Mouse (Mus musculus) heart, adult 8-10 months (tissue): Measurements from ENCODE around the gene Tenm4. TPM values are rescaled to one million over a fixed set of nuclear protein-coding genes. Genes with fewer than 3 reads are reported as not detected.
A peak's percentile ranks its signal among the peaks of the same experiment; 100 is the strongest.

Experiments used
- DNase-seq: peaks from one replicate; pipeline ENCODE4 v3.0.0; 2022; ENCODE audit warnings: low spot score
- total RNA-seq, 4 experiments: library from RNA; stranded (reverse); gene quantifications; 2 replicates each; pipeline ENCODE4 v1.2.4; 2022

Gene Tenm4
- total RNA-seq, 4 experiments from 2014 or later = 0.34 to 1.4 (median 1.00) TPM

DNA sequence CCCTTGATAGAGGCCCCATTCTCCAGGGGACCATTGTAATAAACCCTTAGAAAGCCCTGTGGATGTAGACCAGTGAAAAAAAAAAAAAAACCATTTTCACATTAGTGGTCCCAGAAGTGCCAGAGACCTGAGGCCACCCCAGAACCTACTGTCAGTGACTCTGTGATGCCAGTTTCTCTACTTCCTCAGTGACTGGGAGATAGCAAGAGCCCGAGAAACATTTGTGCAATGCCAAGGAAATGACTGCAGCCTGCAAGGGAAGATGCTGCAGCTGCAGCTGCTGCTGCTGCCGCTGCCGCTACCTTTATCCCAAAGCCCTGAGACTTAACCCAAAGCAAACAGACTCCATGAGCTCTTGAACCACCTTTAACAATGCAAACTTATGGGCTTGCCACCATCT lies 631.2 kb downstream of the Tenm4 start:
- DNase-seq = no peak

DNA sequence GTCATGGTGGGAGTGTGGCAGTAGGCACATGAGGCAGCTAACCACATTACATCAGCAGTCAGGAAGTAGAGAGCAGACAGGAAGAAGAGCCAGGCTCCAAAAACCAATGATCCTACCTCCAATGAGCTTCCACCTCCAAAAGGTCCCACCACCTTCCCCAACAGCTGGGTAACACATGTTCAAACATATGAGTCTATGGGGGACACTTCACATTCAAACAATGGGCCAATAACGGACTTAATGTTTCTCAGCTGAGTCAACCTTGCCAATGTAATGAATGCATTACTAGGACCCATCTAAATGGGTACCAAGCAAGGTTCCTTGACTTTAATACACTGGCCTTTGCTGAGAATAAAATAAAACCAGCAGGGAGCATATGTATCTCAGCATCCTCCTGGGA lies 635.5 kb downstream of the Tenm4 start:
- no peak for DNase-seq

DNA sequence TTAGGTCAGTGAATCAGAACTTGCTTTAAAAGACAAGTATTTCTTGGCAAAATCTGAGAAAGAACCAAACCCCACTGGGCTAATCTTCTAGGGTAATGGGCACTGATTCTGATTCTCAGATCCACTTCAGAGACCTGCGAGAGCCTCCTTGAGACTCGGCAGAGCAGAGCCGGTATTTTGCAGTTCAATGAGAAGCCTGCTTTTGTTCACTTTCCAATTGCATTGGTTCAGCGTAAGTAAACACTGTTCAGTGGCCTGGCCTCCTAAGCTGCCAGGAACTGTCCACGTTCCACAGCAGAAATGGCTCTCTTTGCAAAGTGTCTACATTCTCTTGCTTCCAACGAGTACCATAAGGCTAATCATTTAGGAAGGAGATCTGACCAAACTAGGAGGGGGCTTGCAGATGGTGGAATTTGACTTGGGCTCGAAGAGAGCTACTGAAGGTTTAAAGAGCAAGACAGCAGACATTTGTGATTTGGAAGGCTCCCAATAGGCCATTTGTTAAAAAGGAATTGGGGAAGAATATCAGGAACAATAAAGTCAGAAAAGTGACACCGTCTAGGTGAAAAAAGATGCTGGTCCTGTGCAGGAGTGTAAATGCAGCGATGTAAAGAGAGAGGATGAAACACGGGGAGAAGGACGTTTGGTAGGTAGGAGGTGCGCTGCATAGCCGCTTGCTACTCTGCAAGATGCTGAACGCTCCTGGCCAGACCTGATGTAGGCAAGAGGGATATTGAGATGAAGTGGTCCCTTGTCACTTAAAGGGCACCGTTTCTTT lies 636.4 kb downstream of the Tenm4 start:
- no peak for DNase-seq

- DNase-seq = no peak
Observed at GRCm38 (mm10) chr7:96808059-96808646, 637.1 kb downstream of the Tenm4 start.

GRCm38 (mm10) chr7:96811691-96812090 lies 640.6 kb downstream of the Tenm4 start:
- DNase-seq = no peak

DNA sequence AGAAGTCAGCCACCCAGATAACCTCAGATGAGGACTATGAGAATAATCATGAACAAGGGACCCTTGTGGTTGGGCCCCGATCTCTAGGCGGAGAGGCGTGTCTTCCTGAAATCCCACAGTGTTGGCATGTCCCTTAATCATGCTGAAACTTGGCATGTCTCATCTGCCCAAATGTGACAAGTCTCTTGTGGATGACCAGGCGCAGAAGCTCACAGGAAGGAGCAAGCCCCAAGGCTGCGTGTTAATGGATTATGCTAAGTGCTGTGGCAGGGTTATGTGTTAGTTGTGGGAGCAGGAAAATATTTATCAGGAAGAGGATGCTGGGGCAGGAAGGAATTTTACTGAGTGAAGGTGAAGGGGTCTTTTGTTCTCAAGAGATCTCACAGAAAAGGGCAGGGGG lies 642.0 kb downstream of the Tenm4 start:
- DNase-seq = no peak

DNA sequence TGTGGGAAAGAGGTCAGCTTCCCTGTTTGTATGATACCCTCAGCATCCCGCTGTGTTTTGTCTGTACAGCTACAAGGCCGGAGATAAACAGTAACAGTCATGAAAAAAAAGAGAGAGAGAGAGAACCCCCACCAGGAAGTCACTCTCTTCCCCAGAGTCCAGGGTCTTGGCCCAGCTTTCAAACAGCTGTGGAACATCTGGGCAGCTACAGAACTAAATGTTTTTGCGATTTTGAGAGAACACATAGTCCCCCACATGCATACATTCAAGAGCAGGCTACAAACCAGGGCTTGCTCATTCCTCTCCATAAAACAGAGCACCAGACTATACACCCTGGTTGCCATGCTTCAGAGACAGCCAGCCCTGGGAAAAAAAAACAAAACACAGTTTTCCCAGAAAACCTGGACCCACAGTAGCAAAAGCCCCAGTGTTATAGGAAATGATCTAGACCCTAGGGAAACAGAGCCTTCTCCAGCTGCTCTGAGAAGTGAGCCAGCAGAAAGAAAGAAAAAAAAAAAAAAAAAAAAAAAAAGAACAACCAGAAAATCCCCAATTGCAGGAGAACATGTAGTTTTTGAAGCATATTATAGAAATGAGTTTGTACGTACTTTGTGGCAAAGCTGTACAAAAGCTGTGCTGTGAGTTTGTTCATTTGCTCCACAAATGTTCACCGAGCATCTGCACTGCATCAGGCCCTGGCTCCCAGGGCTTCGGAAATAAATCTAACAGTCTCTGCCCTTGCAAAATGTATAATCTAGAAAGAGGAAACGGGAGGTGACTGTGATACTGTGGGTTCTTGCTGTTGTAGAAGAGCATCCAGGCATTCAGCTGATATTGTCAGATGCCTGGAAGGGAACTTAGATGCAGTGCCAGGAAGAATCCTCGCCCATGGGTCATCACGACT lies 642.7 kb downstream of the Tenm4 start:
- DNase-seq = peak; percentile 78

DNA sequence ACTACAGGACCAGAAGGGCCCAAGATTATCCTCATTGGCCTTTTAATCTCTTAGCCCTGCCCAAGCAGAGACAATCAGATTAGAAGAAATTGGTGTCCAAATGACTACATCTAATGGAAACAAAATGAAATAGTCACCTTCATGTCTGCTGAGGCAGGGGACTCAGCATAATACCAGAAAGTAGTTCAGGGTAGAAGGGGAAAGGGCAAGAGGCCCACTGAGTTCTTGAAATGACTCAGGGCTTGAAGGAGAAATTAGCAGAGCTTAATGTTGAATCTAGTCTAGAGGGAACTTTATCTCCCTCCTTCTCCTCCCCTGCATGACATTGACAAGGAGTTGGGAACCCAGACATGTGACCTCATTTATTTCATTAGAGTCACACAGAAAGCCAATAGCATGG lies 643.5 kb downstream of the Tenm4 start:
- no peak for DNase-seq

DNA sequence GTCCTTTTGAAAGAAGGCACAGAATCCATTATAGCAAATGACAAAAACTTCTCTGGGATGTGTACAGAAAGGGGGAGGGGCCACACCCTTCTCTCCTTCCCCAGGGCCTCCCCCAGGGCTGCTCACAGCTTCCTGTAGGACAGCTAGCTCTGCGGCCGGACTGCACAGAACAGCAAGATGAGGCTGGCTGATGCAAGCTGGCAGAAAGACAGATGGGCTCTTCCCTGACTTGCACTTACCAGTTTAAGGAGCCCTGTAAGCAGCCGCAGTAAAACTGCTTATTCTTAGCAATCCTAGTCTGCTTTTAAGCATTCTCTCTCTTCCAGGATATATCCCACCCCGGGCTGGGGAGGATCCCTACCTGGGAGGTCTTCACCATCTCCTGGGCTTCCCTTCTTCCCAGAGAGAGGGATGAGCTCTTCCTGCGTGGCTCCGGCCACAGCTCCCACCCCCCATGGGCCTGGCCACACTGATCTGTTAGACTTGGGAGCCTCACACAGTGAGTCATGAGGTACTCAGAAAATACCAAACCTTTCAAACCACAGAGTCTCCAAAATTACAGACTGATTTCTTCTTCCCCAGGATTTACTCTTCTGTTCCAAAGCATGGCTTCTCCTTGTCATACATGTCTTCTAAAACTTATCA lies 646.1 kb downstream of the Tenm4 start:
- no peak for DNase-seq

DNA sequence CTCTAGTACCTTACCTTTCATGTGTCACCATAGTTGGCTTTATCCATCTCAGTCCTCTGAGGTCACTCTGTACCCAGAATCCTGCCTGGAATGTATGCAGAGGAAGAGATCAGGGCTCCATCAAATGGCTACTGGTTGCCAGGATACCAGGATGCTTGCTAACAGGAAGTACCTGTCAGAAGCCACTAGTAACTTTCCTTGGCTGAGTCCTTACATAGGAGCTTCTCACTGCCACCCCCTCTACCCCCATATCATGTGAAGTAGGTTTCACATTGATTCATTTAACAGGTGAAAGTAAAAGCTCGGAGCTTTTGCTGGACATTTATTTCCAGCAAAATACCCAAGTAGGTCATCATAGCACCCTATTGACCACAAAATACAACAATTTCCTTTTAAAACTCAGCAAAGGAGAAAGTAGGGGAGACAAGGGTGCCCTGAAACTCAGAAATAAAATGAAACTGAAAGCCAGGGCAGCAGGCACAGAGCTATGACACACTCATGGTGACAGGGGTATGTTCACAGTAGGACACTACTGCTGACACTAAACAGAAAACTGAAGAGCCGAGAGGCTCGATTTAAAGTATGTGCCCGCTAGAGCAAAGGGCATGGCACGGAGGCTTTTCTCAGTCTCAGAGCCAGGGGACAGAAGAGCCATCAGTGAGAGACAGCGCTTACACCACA lies 647.3 kb downstream of the Tenm4 start:
- DNase-seq = no peak

DNA sequence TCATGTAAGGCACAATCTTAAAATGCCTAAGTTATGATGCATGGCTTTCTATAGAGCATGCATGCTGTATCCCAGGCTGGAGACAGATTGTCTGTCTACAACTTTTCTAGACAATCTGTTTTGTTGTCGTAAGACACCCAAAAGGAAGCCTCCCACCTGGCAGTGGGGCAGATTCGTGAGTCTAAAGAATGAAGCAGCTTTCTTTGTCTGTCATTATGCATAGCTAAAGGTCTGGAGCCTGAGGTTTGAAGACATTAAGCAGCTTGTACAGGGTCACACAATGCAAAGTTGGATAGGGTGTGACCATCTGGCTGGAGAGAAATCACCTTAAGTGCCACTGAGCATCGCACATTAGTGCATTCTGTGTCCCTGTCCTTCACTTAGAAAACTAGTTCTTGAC lies 648.5 kb downstream of the Tenm4 start:
- DNase-seq = no peak

- no peak for DNase-seq
Observed at GRCm38 (mm10) chr7:96820343-96820742, 649.3 kb downstream of the Tenm4 start.

- no peak for DNase-seq
Observed at GRCm38 (mm10) chr7:96826101-96826500, 655.1 kb downstream of the Tenm4 start.

DNA sequence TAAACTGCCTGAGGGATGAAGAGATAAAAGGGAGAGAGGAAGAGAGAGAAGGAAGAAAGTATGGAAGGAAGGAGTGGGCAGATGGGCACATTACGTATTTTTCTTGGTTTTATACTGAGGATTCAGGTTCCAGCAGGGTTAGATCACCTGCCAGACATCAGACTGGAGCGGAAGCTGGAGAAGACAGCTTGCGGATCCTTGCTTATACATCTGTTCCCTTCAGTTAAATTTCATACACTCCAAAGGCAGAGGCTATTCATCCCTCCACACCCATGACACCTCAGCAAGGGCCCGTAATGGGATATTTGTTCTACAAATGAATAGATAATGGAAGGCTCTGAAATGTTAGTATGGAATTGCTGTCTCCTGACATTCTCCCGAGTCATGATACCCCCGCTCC lies 655.6 kb downstream of the Tenm4 start:
- no peak for DNase-seq

- DNase-seq = peak; percentile 33
Observed at GRCm38 (mm10) chr7:96832551-96832950, 661.5 kb downstream of the Tenm4 start.

DNA sequence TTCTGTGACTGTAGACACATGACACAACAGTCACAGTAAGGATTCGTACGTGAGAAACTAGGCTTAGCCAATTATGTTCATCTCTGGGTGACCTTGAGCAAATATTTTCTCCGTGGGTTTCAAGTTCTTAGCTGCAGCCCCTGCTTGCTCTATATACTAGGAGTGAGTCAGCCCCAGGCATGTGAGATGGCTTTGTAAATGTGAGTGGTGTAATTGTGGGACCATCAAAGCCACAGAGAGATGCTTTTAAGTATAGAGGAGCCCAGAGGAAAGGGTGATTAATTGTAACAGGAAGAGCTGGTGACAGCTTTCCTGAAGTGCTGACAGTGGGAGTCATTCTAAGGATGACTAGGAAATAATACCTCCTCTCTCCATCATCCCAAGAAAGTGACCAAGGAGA lies 662.0 kb downstream of the Tenm4 start:
- no peak for DNase-seq

GRCm38 (mm10) chr7:96834681-96835289 lies 663.7 kb downstream of the Tenm4 start:
- peak; percentile 40 for DNase-seq

DNA sequence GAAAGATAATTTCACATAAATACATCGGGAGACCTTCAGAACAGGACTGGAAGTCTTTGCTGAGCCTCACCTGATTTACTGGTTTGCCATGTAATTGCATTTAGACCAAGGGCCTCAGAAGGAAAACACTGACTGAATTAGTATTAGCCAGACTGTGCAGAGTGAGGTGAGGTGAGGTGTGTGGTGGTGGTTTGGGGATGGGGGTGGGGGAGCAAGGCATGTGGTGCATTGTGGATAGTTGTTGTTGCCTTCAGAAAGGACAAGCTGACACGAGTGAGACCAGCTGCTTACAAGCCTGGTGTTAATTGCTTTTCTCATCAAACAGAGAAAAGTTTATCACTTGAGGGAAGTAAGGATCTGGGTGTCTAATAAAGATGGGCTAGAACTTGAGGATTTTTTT lies 664.3 kb downstream of the Tenm4 start:
- DNase-seq = no peak

DNA sequence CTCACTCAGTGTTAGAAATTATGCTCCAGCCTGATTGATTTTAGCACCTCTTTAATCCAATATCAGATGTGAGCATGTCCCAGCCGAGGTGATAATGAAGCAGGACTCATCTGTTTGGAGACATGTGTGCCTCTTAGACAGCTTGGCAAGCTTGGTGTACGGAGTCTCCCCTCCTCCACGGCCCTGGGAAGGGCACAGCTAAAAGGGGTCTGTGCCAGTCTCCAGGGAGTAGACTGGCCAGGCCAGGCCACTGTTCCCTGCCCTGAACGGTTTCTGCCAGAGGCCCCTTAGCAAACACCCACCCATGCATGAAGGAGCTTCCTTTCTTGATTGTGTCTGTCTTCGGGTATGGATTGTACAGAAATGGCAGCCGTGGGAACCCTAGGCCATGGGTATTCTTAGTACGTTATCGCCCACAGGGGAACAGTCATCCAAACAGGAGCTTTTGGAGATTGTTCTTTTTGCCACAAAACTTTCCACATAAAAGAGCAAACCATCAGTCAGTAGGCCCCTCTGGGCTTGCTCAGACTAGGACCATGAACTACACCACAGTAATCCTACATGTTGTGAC lies 667.3 kb downstream of the Tenm4 start:
- no peak for DNase-seq

DNA sequence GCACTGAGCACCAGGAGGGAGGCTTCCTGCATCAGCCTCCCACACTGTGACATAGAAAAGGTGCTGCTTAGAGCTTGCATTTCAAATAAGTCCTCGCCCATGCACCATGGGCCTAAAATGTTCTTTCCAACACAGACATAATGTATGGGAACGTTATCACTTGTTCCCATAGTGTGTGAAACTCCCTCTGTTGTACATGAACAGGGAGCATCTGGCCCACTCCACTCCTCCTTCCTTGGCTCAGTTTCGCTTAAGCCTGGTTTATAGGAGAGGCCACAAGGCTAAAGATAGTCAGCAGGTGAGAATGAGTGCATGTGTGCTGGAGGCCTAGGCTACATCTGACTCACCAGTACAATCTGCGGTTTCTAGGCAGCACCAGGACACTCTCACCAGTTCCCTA lies 667.9 kb downstream of the Tenm4 start:
- DNase-seq = no peak

GRCm38 (mm10) chr7:96839586-96839985 lies 668.5 kb downstream of the Tenm4 start:
- DNase-seq = no peak
